Mouse (Mus musculus) hindbrain, embryonic 12.5 days (tissue): ENCODE measurements around the gene Adam12. TPM values are rescaled to one million over a fixed set of nuclear protein-coding genes. Genes with fewer than 3 reads are reported as not detected.

Experiments
- ATAC-seq: fragments of 200-750 bp; cut with Nextera tagmentation; 2 replicates; pipeline ENCODE4 v1.8.0; 2017; ENCODE audit warnings: moderate TSS enrichment; ENCODE audit not compliant: low FRiP score
- H3K27ac ChIP-seq: fragments of 300-500 bp; sonication (generic); 2 replicates; pipeline ENCODE4 v1.5.1; 2016; ENCODE audit warnings: mild to moderate bottlenecking
- H3K27me3 ChIP-seq: fragments of 300-500 bp; sonication (generic); 2 replicates; pipeline ENCODE4 v1.6.1; 2016; ENCODE audit warnings: mild to moderate bottlenecking
- H3K36me3 ChIP-seq: fragments of 300-500 bp; sonication (generic); 2 replicates; pipeline ENCODE4 v1.6.1; 2016; ENCODE audit warnings: mild to moderate bottlenecking
- H3K4me1 ChIP-seq: fragments of 300-500 bp; sonication (generic); 2 replicates; pipeline ENCODE4 v1.6.1; 2016
- H3K4me2 ChIP-seq: fragments of 300-500 bp; sonication (generic); replicated peaks from 2 replicates; pipeline ENCODE4 v1.6.1; 2016; ENCODE audit warnings: mild to moderate bottlenecking
- H3K4me3 ChIP-seq: fragments of 300-500 bp; sonication (generic); 2 replicates; pipeline ENCODE4 v1.5.1; 2016; ENCODE audit warnings: mild to moderate bottlenecking
- H3K9ac ChIP-seq: fragments of 300-500 bp; sonication (generic); 2 replicates; pipeline ENCODE4 v1.6.1; 2016; ENCODE audit warnings: mild to moderate bottlenecking, moderate library complexity
- H3K9me3 ChIP-seq: fragments of 300-500 bp; sonication (generic); replicated peaks from 2 replicates; pipeline ENCODE4 v1.6.1; 2016; ENCODE audit warnings: mild to moderate bottlenecking
- WGBS: fragments of 180-500 bp; shearing (Covaris S2); methylation state at CpG from one replicate; pipeline ENCODE4 v1.1.7; 2016; 5-methylcytosine and 5-hydroxymethylcytosine counted together
- polyA plus RNA-seq: library from polyadenylated mRNA; unstranded; fragments of >200 nt; fragmentation: Nextera tagmentation; extraction: Ambion mirVana; gene quantifications from 2 replicates; pipeline ENCODE4 v1.2.1, GENCODE M21; 2016

Adam12 gene
- polyA plus RNA-seq, 1 experiment from 2014 or later: 3.5 TPM

DNA sequence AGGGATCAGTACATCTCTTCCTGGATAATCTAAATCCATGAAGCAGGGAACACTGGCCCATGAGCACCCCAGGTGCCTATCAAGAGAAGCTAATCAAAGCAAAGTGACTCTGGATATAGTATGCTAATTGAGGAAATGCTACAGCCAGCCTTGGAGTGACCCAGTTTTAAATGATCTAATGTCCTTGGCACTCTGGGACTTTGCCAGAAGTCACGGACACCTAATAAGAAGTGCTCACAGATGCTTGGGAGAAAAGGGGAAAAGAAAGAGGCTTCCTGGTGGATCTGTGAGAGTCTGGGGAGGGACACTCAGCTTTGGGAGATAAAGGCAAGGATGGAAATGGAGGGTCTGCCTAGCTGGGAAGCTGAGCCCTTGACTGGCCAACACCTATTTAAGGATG lies 181.6 kb downstream of the Adam12 start:
- H3K4me1 ChIP-seq: no peaks in the 10 kb centered on the region
- no peak overlapping the region for H3K9ac ChIP-seq
- no peak for ATAC-seq
- H3K27me3 ChIP-seq: no peaks in the 10 kb centered on the region
- H3K36me3 ChIP-seq: no peaks in the 10 kb centered on the region
- 88% methylated on average over 1 of the region's 1 CpGs for WGBS
- H3K4me3 ChIP-seq: no peak overlapping the region
- no peak overlapping the region for H3K4me2 ChIP-seq
- no peak overlapping the region for H3K27ac ChIP-seq
- H3K9me3 ChIP-seq: no peaks in the 10 kb centered on the region

DNA sequence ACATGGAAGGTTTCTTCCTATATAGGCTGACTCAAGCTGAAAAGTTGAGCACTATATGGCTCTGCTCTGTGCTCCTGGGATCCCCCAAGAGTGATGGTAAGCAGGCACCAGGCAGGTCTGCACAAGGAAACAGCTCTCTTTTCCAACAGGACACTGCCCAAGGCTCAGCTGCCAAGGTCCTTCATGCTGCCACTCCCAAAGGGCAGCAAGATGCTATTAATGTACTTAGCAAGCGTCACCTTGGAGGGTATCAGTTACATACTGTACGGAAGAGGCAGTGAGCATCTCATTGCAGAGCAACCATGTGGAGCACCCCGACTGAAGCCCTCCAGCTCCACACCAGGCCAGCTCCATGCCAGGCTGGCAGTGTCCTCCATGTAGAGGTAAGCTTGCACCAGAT lies 185.6 kb downstream of the Adam12 start:
- H3K4me1 ChIP-seq: no peaks in the 10 kb centered on the region
- no peak overlapping the region for H3K4me2 ChIP-seq
- no peaks in the 10 kb centered on the region for H3K9me3 ChIP-seq
- 83% methylated on average over 3 of the region's 3 CpGs for WGBS
- H3K9ac ChIP-seq: no peak overlapping the region
- H3K27ac ChIP-seq: no peak overlapping the region
- H3K4me3 ChIP-seq: no peak overlapping the region
- no peaks in the 10 kb centered on the region for H3K27me3 ChIP-seq
- H3K36me3 ChIP-seq: no peaks in the 10 kb centered on the region
- ATAC-seq: no peak

DNA sequence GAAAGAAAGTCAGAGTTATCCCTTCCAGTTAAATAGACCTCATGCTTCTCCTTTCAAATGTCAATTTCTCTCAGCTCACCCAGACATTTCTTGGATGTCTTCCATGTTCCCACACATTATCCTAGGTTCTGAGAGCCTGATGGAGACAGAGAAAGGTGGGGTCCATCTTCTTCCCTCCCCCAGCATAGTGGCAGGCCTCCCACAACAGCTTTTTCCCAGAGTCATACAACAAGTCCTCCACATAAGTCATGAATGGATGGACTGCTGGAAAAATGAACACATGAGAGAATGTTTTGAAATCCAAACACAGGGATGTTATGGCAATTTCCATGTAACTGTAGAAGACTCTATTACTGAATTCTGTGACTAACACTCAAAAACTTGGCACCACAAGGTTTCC lies 188.4 kb downstream of the Adam12 start:
- Histone ChIP-seq H3K27ac (no peak overlapping the region), H3K4me3 (no peak overlapping the region), H3K9ac (no peak overlapping the region), H3K36me3 (no peaks in the 10 kb centered on the region), H3K27me3 (no peaks in the 10 kb centered on the region), H3K9me3 (no peaks in the 10 kb centered on the region), H3K4me2 (no peak overlapping the region), H3K4me1 (no peaks in the 10 kb centered on the region)
- ATAC-seq: no peak

DNA sequence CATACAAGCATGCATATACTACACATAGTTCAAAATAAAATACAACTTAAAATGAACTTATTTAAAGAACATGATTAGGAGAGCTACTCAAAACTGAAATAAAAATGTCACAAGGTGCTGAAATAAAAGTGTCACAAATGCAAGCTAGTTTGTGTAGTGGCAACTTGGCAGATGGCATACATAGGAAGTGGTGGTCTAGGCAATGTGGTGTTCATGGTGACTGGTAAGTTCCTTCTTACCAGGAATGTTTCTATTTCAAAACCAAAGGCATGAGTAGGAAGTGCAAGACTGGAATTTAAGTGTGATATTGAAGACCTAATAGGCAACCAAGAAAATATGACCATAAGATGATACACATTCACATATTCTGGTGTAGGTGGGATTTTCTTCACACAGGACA lies 189.3 kb downstream of the Adam12 start:
- Histone ChIP-seq H3K9me3 (no peaks in the 10 kb centered on the region), H3K4me2 (no peak overlapping the region), H3K27ac (no peak overlapping the region), H3K4me3 (no peak overlapping the region), H3K4me1 (no peaks in the 10 kb centered on the region), H3K36me3 (no peaks in the 10 kb centered on the region), H3K27me3 (no peaks in the 10 kb centered on the region), H3K9ac (no peak overlapping the region)
- ATAC-seq: no peak

DNA sequence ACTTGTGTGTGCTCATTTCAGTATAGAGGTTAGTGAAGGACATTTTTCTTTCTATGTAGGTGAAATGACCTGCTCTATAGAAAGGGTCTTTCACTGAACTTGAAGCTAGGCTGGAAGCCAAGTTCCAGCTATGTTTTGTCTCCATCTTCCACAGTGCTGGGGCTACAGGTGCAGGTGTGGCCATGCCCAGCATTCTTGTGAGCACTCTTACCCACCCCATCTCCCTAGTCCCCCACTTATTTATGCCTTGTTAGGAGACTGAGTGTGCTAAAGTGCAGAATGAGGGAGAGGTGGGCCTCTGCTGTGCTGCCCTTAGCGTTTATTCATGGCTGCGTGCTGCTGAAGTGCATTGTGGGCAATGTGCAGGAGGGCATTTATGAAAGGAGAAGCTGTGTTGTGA lies 198.0 kb downstream of the Adam12 start:
- Histone ChIP-seq H3K27me3 (no peaks in the 10 kb centered on the region), H3K4me2 (no peak overlapping the region), H3K9ac (no peak overlapping the region), H3K9me3 (no peaks in the 10 kb centered on the region), H3K27ac (no peak overlapping the region), H3K4me3 (no peak overlapping the region), H3K36me3 (no peaks in the 10 kb centered on the region), H3K4me1 (peaks cover 5% of the 10 kb centered on the region; the same call in 1 of the 2 replicates)
- no peak for ATAC-seq
- WGBS: 92% methylated on average over 2 of the region's 2 CpGs

DNA sequence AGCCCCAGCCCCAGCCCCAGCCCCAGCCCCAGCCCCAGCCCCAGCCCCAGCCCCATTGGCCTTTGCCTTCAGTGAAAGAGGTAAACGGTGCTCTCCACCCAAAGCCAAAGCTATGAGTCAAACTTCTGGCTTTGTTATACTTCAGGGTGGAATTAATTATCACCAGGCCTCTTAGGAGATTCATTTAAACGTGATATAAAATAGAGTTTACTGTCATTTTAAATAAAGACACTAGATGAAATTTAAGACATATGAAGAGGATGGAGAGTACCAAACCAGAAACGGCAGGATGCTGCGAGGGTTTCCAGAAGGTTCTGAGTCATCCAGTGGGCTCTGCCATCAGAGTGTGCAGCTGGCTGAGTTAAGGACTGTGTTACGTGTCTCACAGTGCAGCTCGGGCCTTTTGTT lies 199.0 kb downstream of the Adam12 start:
- no peaks in the 10 kb centered on the region for H3K36me3 ChIP-seq
- 40% methylated on average over 6 of the region's 6 CpGs for WGBS
- H3K4me1 ChIP-seq: peaks cover 5% of the 10 kb centered on the region; the same call in 1 of the 2 replicates
- no peak overlapping the region for H3K9ac ChIP-seq
- H3K9me3 ChIP-seq: no peaks in the 10 kb centered on the region
- H3K27me3 ChIP-seq: no peaks in the 10 kb centered on the region
- 0 out of 2 replicates have a peak overlapping the region, but pooled peaks have one; percentile 17 for H3K27ac ChIP-seq
- no peak overlapping the region for H3K4me3 ChIP-seq
- no peak for ATAC-seq
- H3K4me2 ChIP-seq: no peak overlapping the region

DNA sequence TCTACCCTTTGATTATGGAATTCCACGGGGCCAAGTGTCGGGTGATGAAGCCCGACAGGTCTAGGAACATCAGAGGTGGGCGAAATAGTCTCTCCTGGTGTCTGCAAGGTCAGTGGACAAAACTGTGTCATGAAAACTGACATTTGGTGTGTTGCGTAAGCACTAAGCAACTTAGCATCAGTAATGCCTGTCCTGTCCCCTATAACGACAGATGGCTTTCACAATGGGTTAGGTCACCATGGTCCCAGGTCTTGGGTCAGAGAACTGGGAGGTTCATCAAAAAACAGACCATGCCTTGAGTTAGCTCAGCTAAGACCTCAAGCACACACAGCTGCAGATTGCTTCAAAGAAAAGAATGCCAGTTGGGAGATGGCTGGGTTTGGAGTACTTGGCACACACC lies 200.2 kb downstream of the Adam12 start:
- no peak overlapping the region for H3K4me2 ChIP-seq
- H3K4me1 ChIP-seq: peaks cover 11% of the 10 kb centered on the region

DNA sequence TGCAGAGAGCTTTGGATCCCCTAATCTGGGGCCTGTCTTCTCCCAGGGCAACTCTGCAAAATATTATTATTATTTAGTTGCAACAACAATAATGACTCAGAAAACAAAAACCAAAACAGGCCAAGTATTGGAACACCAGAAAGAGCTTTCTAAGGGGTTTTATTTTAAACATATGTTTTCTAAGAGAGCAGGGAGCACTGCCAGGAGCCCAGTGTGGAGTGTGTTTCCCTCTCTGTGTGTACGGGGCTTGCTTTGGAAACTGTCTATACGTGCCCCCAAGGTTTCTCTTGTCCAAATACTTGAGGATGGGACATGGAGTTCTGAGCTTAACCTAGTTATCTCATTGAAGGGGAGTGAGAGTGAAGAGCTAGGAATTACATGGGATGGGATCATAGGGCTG lies 200.7 kb downstream of the Adam12 start:
- Histone ChIP-seq H3K27ac (no peak overlapping the region), H3K4me2 (no peak overlapping the region), H3K27me3 (no peaks in the 10 kb centered on the region), H3K9me3 (no peaks in the 10 kb centered on the region), H3K9ac (no peak overlapping the region), H3K4me3 (no peak overlapping the region), H3K36me3 (no peaks in the 10 kb centered on the region), H3K4me1 (peaks cover 17% of the 10 kb centered on the region)
- ATAC-seq: no peak
- 72% methylated on average over 2 of the region's 2 CpGs for WGBS

More for the DNA sequence above, 200.2 kb downstream of the Adam12 start:
- H3K36me3 ChIP-seq: no peaks in the 10 kb centered on the region
- no peak overlapping the region for H3K4me3 ChIP-seq
- no peak overlapping the region for H3K9ac ChIP-seq
- no peaks in the 10 kb centered on the region for H3K9me3 ChIP-seq
- ATAC-seq: no peak
- H3K27ac ChIP-seq: no peak overlapping the region
- no peaks in the 10 kb centered on the region for H3K27me3 ChIP-seq
- WGBS: 90% methylated on average over 6 of the region's 6 CpGs

DNA sequence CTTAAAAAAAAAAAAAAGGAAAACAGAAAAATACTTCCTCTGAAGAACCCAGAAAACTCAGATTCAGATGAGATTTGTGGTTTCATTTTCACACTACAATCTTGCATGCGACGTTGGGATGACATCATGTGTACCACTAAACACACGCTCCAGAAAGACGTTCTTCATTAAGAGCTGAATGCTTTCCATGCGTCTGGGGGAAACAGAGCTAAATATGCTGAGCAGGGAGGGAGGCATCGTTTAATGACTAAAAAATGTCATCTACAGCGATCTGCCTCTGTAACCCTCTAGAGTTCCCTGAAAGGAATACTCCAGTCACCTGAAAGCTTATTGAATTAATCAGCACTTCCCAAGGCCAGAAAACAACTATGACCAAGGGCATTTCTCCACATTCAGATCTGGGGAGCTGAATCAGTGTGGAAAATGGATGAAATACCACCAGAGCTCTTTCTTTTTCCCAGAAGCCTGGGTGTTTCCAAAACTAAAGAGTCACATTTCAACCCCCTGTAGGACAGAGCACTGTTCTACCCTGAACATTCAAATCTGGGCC lies 203.6 kb downstream of the Adam12 start:
- Histone ChIP-seq H3K4me3 (no peak overlapping the region), H3K9me3 (no peaks in the 10 kb centered on the region), H3K4me2 (no peak overlapping the region), H3K27me3 (no peaks in the 10 kb centered on the region), H3K36me3 (no peaks in the 10 kb centered on the region), H3K27ac (no peak overlapping the region), H3K4me1 (peaks cover 18% of the 10 kb centered on the region), H3K9ac (no peak overlapping the region)
- 72% methylated on average over 7 of the region's 7 CpGs for WGBS
- no peak for ATAC-seq

DNA sequence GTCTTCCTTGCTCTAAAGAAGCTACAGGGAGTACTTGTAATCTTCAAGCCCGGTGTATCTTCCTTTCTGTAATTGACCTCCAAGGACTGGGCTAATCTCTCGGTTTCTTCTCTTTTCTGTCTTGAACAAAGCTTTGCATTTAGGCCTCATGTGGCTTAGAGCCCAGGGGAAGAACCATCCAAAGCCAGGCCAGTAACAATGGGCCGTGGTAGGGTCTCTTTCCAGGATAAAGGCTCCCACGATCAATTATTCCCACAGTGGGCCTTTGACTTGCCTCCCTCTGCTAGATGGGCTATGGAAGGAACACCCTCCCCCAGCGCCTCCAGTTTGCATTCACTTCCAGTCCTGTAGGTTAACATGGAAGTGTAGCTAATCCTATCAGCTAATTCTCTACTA lies 204.9 kb downstream of the Adam12 start:
- WGBS: 37% methylated on average over 5 of the region's 5 CpGs
- Histone ChIP-seq H3K4me1 (peaks cover 18% of the 10 kb centered on the region), H3K9ac (no peak overlapping the region), H3K36me3 (no peaks in the 10 kb centered on the region), H3K27me3 (no peaks in the 10 kb centered on the region), H3K9me3 (no peaks in the 10 kb centered on the region), H3K27ac (no peak overlapping the region), H3K4me2 (no peak overlapping the region), H3K4me3 (no peak overlapping the region)
- ATAC-seq: no peak

DNA sequence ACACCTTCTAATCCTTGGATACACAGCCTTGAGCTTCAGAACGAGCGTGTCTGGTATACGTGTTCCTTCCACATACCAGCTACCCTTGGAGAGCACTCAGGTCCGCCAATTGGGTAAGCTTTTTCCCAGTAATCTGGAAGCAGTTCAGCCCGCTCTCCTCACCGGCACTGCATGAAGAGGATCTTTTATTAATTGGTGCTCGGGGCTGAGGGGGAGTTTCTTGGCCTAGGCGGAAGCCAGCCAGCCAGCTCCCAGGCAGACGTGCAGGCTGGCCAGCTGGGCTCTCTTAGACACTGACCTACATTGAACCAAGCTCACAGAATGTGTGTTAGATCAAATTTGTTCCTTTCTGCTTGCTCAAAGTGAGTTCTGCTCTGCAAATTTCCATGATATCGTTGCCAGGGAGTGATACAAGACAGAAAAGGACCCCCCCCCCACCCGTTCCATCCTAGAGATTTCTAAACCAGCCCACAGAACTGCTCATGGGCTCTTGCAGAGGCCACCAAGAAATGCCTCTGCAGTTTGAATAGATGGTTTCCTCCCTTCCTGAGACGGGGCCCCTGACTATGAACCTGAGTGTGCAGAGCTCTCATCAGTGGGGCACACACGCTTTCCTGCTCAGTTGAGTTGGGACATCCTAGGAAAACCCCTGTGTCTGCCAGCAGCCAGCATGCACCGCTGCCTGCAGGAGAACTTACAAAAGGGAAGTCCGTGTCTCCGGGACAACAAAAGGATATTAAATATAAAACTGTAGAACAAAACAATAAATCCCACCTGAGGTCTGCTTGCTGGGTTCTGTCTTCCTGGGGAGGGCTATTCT lies 205.5 kb downstream of the Adam12 start:
- Histone ChIP-seq H3K27ac (peak overlapping the region; percentile 52; the same call in 1 of the 2 replicates), H3K4me3 (no peak overlapping the region), H3K9me3 (no peaks in the 10 kb centered on the region), H3K27me3 (no peaks in the 10 kb centered on the region), H3K4me2 (no peak overlapping the region), H3K9ac (no peak overlapping the region), H3K36me3 (no peaks in the 10 kb centered on the region), H3K4me1 (peaks cover 18% of the 10 kb centered on the region)
- 54% methylated on average over 16 of the region's 16 CpGs for WGBS
- ATAC-seq: no peak

DNA sequence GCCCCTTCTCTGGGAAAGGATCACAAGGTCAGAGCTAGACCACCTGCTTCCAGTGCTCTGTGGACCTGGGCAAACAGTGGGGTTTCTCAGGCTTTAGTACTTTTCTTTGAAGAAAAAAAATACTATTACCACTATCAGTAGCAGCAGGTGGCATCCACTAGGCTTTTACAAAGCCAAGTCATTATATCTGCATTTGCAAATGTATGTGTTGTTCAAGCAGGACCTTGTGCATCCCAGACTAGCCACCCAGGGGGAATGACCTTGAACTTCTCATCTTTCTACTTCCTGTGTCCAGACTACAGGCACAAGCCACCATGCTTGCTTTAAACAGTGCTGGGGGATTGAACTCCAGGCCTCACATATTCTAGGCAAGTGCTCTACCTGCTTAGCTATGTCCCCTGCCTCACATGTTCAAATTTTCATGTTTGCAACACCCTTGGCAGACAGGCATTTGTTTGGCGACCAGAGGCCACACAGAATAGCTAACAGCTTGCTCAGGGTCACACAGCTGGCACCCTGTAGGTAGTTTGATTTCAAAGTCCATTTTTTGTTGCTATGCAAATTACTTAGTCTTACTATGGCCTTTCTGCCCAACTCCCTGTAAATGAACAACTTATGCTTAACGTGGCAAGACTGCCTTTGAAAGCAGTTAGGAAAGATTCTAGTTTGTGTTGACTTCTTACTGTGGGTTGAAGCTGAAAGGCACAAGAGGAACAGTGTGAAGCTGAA lies 209.6 kb downstream of the Adam12 start:
- ATAC-seq: no peak
- peaks cover 12% of the 10 kb centered on the region for H3K4me1 ChIP-seq
- no peaks in the 10 kb centered on the region for H3K36me3 ChIP-seq
- no peak overlapping the region for H3K4me2 ChIP-seq
- H3K4me3 ChIP-seq: no peak overlapping the region
- H3K9me3 ChIP-seq: no peaks in the 10 kb centered on the region
- no peak overlapping the region for H3K9ac ChIP-seq
- 55% methylated on average over 2 of the region's 2 CpGs for WGBS
- no peaks in the 10 kb centered on the region for H3K27me3 ChIP-seq
- H3K27ac ChIP-seq: no peak overlapping the region
